Mouse (Mus musculus): ENCODE data around the gene Acot3.

DNA sequence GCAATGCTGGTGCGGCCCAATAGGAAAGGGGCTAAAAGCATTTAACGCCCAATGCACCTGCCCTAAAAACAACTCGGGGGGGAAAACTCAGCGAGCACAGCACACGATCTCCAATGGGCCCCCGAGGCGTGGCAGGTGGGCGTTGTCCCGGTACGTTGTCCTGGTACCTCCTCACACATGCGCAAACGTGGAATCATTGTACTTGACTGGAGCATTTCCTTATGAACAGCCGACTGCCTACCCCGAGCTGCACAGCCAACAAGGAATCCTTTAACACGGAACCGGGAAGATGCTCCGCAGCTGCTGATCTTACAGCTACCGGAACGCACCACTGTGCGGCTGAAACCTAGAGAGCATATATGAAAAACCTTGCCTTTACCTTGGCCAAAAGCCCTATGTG, 10.4 kb downstream of the Acot3 start:
- no peak for TF ChIP-seq CTCF (IDR thresholded peaks at IDR 0.05; ENCODE audit: low read depth)
- no peak for TF ChIP-seq EP300 (IDR thresholded peaks at IDR 0.05; ENCODE audit: low read depth)
